Mouse (Mus musculus) lung, embryonic 16.5 days (tissue): Measurements from ENCODE around the gene Gm44502. TPM values are rescaled to one million over a fixed set of nuclear protein-coding genes. Genes with fewer than 3 reads are reported as not detected.

Experiments
- ATAC-seq: fragments of 200-750 bp; cut with Nextera tagmentation; 2 replicates; pipeline ENCODE4 v1.8.0; 2017; ENCODE audit warnings: low read depth, mild to moderate bottlenecking, moderate library complexity
- H3K27ac ChIP-seq: fragments of 300-500 bp; sonication (generic); 2 replicates; pipeline ENCODE4 v1.5.1; 2014; ENCODE audit warnings: mild to moderate bottlenecking, control low read depth, low read length
- H3K27me3 ChIP-seq: fragments of 300-500 bp; sonication (generic); 2 replicates; pipeline ENCODE4 v1.6.1; 2014; ENCODE audit warnings: low read depth, low read length, mixed read lengths; ENCODE audit not compliant: control insufficient read depth, insufficient read depth
- H3K36me3 ChIP-seq: fragments of 300-500 bp; sonication (generic); 2 replicates; pipeline ENCODE4 v1.6.1; 2014; ENCODE audit warnings: low read length; ENCODE audit not compliant: control insufficient read depth, insufficient read depth
- H3K4me1 ChIP-seq: fragments of 300-500 bp; sonication (generic); replicated peaks from 2 replicates; pipeline ENCODE4 v1.6.1; 2014; ENCODE audit warnings: low read length, mixed read lengths; ENCODE audit not compliant: control insufficient read depth, insufficient read depth
- H3K4me2 ChIP-seq: fragments of 300-500 bp; sonication (generic); 2 replicates; pipeline ENCODE4 v1.6.1; 2014; ENCODE audit warnings: low read depth, low read length, control low read depth
- H3K4me3 ChIP-seq: fragments of 300-500 bp; sonication (generic); 2 replicates; pipeline ENCODE4 v1.5.1; 2014; ENCODE audit warnings: mild to moderate bottlenecking, low read length, control low read depth
- H3K9ac ChIP-seq: fragments of 300-500 bp; sonication (generic); 2 replicates; pipeline ENCODE4 v1.6.1; 2014; ENCODE audit warnings: low read length, control low read depth
- H3K9me3 ChIP-seq: fragments of 300-500 bp; sonication (generic); 2 replicates; pipeline ENCODE4 v1.6.1; 2016; ENCODE audit warnings: low read length; ENCODE audit not compliant: control insufficient read depth
- WGBS: fragments of 180-500 bp; shearing (Covaris S2); extraction: QIAGEN DNeasy Blood & Tissue Kit; methylation state at CpG from one replicate; pipeline ENCODE4 v1.1.7; 2014; 5-methylcytosine and 5-hydroxymethylcytosine counted together
- polyA plus RNA-seq: library from polyadenylated mRNA; unstranded; fragments of >200 nt; fragmentation: Nextera tagmentation; extraction: Ambion mirVana; gene quantifications from 2 replicates; pipeline ENCODE4 v1.2.1, GENCODE M21; 2015

Gene Gm44502
- polyA plus RNA-seq, 1 experiment from 2014 or later, result not detected

DNA sequence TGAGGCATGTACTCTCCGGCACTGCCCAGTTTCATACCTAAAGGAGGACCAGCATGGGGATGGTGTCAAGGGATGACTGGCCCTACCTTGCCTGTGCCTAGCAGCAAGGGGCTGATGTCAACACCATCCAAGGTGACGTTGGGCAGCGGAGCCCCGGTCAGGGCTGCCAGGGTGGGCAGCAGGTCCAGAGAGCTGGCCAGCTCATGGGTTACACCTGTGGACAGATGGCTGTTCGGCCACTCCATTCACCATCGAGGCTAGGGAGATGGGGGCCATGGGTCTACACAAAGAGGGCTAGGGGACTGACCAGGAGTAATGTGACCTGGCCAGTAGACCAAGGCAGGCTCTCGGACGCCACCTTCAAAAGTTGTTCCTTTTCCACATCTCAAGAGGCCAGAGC, 44.4 kb upstream of the Gm44502 start:
- Histone ChIP-seq H3K9me3 (no peaks in the 10 kb centered on the region), H3K36me3 (no peaks in the 10 kb centered on the region), H3K9ac (no peak overlapping the region), H3K27me3 (no peaks in the 10 kb centered on the region), H3K4me3 (no peak overlapping the region), H3K4me2 (no peak overlapping the region), H3K27ac (no peak overlapping the region), H3K4me1 (peaks cover 8% of the 10 kb centered on the region)
- 93% methylated on average over 8 of the region's 8 CpGs for WGBS
- ATAC-seq, result no peak

- WGBS, result 76% methylated on average over 9 of the region's 9 CpGs
- Histone ChIP-seq H3K9me3 (no peaks in the 10 kb centered on the region), H3K27ac (no peak overlapping the region), H3K4me1 (peaks cover 8% of the 10 kb centered on the region), H3K36me3 (no peaks in the 10 kb centered on the region), H3K9ac (no peak overlapping the region), H3K4me2 (no peak overlapping the region), H3K4me3 (no peak overlapping the region), H3K27me3 (no peaks in the 10 kb centered on the region)
- no peak for ATAC-seq
Observed at GRCm38 (mm10) chr15:89473370-89473769, 43.9 kb upstream of the Gm44502 start.

DNA sequence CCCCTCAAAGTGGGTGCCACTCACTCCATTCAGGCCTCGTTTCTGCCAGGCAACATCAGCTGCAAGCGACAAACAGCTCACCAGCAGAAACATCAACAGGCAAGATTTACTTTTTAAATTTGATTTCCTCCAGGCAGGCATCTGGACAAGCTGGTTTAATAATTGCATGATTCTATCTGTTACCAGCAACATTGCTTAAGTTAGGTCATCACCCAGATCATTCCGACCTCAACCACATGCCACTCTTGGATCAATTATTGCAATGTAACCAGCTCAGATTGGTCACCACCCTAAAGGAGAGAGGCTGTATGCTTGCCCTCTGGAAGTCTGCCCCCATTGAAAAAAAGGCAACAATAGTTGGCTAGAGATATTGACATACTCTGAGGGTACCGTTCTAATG, 42.0 kb upstream of the Gm44502 start:
- Histone ChIP-seq H3K9ac (no peak overlapping the region), H3K9me3 (no peaks in the 10 kb centered on the region)
- ATAC-seq, result no peak

GRCm38 (mm10) chr15:89468577-89468976, 39.1 kb upstream of the Gm44502 start:
- no peaks in the 10 kb centered on the region for H3K36me3 ChIP-seq
- H3K4me1 ChIP-seq, result no peaks in the 10 kb centered on the region
- H3K9ac ChIP-seq, result no peak overlapping the region
- no peak overlapping the region for H3K4me2 ChIP-seq
- 36% methylated on average over 2 of the region's 2 CpGs for WGBS
- ATAC-seq, result no peak
- no peak overlapping the region for H3K4me3 ChIP-seq
- H3K9me3 ChIP-seq, result no peaks in the 10 kb centered on the region
- no peaks in the 10 kb centered on the region for H3K27me3 ChIP-seq
- no peak overlapping the region for H3K27ac ChIP-seq

More for the DNA sequence above, 42.0 kb upstream of the Gm44502 start:
- Histone ChIP-seq H3K4me2 (no peak overlapping the region), H3K27me3 (no peaks in the 10 kb centered on the region), H3K4me3 (no peak overlapping the region), H3K27ac (no peak overlapping the region), H3K36me3 (no peaks in the 10 kb centered on the region), H3K4me1 (peaks cover 5% of the 10 kb centered on the region)
- WGBS, result 82% methylated on average over 4 of the region's 4 CpGs

DNA sequence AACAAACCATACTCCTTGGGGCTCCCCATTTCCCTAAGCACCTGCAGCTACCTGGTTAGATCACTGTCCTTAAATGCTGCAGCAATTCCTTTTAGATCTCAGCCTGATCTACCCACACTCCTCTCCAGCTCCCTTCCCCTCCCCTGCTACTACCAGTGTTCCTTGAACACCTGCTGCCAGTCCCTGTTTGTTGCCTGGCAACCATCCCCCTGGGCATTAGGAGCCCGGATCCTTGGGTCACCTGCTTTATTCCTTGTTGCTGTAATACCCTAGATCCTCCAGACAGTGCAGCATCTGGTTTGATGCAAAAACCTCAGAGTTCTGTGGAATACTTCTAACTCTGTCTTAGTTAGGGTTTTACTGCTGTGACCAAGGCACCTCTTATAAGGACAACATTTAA, 35.6 kb upstream of the Gm44502 start:
- no peaks in the 10 kb centered on the region for H3K4me1 ChIP-seq
- 7% methylated on average over 1 of the region's 1 CpGs for WGBS
- H3K9ac ChIP-seq, result no peak overlapping the region
- no peaks in the 10 kb centered on the region for H3K36me3 ChIP-seq
- ATAC-seq, result no peak
- no peak overlapping the region for H3K27ac ChIP-seq
- no peaks in the 10 kb centered on the region for H3K9me3 ChIP-seq
- H3K4me3 ChIP-seq, result no peak overlapping the region
- no peaks in the 10 kb centered on the region for H3K27me3 ChIP-seq
- no peak overlapping the region for H3K4me2 ChIP-seq

DNA sequence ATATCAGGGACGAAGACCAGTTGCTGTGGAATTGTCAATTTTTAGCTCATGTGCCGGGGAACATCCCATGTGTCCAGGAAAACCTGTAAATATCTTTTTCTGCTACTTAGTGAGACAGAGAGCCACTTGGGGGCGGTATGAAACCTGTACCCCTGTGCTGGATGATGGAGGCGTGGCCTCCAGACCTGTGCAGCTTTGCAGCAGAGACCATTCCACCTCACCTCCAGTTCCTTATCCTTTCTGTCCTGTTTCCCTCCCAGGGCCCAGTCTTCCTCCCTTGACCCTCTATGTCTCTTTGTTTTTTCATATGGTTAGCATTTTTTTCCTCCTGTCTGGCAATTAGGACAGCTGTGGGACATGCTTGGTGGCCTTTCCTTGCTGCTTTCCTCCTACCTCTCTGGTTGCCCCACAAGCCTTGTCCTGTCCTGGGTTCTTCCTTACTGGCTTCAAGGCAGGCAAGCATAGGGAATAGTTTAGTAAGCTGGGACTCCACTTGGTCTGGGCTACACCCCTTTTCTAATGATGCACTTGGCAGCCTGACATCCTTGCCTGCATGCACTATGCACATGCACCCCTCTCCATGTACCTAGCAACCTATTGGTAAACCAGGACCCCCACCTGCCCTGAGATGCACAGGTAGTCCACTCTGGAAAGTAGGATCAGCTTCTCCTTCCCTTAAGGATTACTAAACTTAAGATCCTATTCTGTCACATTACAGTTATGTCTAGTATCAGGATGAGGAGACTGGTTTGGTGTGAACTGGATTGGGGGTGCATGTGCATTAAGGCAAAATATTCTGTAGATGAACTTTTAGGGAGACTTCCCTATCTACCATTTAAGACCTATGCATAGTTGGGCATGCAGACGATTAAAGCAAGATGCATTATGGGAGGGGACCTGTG, 34.1 kb upstream of the Gm44502 start:
- no peak overlapping the region for H3K4me2 ChIP-seq
- H3K27ac ChIP-seq, result no peak overlapping the region
- no peak overlapping the region for H3K9ac ChIP-seq
- 46% methylated on average over 5 of the region's 5 CpGs for WGBS
- H3K4me1 ChIP-seq, result no peaks in the 10 kb centered on the region
- H3K9me3 ChIP-seq, result no peaks in the 10 kb centered on the region
- no peak for ATAC-seq
- H3K27me3 ChIP-seq, result no peaks in the 10 kb centered on the region
- H3K4me3 ChIP-seq, result no peak overlapping the region
- H3K36me3 ChIP-seq, result no peaks in the 10 kb centered on the region

DNA sequence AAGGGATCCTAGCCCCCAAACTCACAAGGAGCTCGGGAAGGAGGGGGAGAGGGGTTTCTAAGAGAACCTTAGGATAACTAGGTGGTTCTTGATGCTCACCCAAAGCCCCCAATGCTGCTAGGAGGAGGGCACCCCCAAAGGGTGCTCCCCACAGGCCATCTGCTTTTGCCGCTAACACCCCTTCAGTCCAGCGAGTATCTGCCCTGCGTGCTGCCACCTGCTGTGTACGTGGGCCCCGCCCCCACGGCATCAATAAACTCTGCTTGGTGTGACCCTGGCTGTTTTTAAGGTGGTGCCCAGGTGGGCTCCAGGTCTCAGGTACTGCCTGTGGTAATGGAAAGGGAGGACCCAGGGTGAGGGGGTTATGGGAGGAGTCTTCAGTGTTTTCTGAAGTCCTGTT, 32.7 kb upstream of the Gm44502 start:
- H3K4me3 ChIP-seq, result no peak overlapping the region
- no peak overlapping the region for H3K27ac ChIP-seq
- no peaks in the 10 kb centered on the region for H3K36me3 ChIP-seq
- H3K9me3 ChIP-seq, result no peaks in the 10 kb centered on the region
- no peaks in the 10 kb centered on the region; the same call in 1 of the 2 replicates for H3K27me3 ChIP-seq
- H3K4me2 ChIP-seq, result no peak overlapping the region
- no peak for ATAC-seq
- no peaks in the 10 kb centered on the region for H3K4me1 ChIP-seq
- no peak overlapping the region for H3K9ac ChIP-seq
- 65% methylated on average over 7 of the region's 7 CpGs for WGBS

- Histone ChIP-seq H3K4me1 (no peaks in the 10 kb centered on the region), H3K4me2 (no peak overlapping the region), H3K9me3 (no peaks in the 10 kb centered on the region), H3K27ac (no peak overlapping the region), H3K4me3 (no peak overlapping the region), H3K27me3 (no peaks in the 10 kb centered on the region; the same call in 1 of the 2 replicates), H3K36me3 (no peaks in the 10 kb centered on the region), H3K9ac (no peak overlapping the region)
- no peak for ATAC-seq
- WGBS, result 58% methylated on average over 15 of the region's 15 CpGs
Observed at GRCm38 (mm10) chr15:89461321-89461720, 31.8 kb upstream of the Gm44502 start.

- H3K4me3 ChIP-seq, result no peak overlapping the region
- no peak overlapping the region for H3K9ac ChIP-seq
- 61% methylated on average over 10 of the region's 10 CpGs for WGBS
- H3K36me3 ChIP-seq, result no peaks in the 10 kb centered on the region
- no peak for ATAC-seq
- no peaks in the 10 kb centered on the region for H3K9me3 ChIP-seq
- no peaks in the 10 kb centered on the region for H3K4me1 ChIP-seq
- H3K27ac ChIP-seq, result no peak overlapping the region
- no peak overlapping the region for H3K4me2 ChIP-seq
- peaks cover 2% of the 10 kb centered on the region for H3K27me3 ChIP-seq
Observed at GRCm38 (mm10) chr15:89460298-89460697, 30.8 kb upstream of the Gm44502 start.
